Mouse (Mus musculus) kidney, adult 8-10 months (tissue): Measurements from ENCODE around the gene Nxpe4.
"Not testable (repeated sequence)": the region's sequence is repeated elsewhere in the genome, so short reads cannot be mapped to it uniquely, and the experiment has no call there.

Source experiments
- DNase-seq, 2 experiments: peaks; one replicate each; pipeline ENCODE4 v3.0.0; 2022

Nxpe4 gene

DNA sequence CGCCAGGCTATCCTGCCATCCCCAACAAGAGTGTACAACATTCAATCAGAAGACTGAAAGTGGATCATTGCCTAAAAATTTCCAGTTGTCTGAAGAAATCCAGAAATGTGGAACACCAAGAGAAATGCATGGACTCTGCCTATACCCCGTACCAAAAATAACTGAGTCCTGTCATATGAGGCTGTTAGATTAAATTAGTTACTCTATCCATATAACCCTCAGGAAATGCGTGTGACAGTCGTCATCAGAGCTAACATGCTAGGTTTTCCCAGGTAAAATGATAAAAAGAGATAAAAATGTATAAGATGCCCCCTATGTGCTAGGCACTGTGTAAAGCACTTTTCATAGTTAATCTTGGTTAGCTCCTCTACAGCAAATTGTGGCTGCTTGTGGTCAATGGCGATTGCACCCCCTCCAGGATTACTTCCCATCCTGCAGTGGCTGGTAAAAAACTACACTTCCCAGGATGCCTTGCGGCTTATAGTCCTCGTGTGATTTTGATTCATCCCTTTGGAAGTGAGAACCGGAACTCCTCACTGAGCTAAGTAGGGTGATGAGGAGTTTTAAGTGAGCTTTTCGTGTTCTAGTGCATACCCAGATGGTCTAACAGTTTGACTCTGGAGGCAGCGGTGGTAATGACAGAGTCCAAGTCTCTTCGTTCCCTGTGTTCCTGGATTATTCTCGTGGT, at the start of gene Nxpe4:
Gene Nxpe4, plus strand, starts transcription at position 519 of the 688 bp plus-strand sequence.
- peak; percentile 35 to 46 for DNase-seq

DNA sequence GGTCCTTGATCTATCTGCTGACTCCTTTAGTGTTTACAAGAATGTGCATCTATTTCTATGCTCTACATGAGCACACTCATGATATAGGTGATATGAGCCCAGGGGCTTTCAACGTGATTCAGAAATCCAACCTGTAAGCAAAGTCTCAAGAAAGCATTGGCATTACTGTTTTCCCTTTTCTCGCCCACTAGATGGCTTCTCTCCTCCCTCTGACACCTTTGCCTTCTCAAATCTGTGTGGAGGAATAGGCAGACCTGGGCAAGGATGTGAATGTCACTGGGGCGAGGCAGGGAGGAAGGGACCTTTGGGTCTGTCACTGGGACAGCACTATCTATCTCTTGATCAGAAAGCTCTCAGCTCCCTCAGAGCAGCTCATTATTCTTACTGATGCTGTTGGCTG, 35.0 kb upstream of the Nxpe4 start:
- DNase-seq, result no peak

DNA sequence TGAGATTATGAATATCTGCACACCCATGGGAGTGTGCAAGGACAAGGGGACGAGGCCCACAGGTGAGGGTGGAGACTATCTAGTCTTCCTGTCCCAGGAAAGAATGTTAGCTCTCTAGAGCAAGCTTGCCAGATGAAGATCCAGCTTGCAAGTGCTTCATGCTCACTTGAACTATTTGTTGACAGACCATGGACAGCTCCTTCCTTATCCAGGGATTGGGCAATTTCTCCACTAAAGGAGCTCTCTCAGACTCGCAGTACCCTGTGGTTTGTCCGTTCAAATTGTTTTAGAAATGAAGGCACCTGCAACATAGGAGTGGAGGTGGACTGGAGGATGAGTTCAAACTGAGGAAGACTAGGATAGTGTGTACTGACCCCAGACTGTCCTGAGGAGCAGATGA, 24.3 kb upstream of the Nxpe4 start:
- no peak for DNase-seq

DNA sequence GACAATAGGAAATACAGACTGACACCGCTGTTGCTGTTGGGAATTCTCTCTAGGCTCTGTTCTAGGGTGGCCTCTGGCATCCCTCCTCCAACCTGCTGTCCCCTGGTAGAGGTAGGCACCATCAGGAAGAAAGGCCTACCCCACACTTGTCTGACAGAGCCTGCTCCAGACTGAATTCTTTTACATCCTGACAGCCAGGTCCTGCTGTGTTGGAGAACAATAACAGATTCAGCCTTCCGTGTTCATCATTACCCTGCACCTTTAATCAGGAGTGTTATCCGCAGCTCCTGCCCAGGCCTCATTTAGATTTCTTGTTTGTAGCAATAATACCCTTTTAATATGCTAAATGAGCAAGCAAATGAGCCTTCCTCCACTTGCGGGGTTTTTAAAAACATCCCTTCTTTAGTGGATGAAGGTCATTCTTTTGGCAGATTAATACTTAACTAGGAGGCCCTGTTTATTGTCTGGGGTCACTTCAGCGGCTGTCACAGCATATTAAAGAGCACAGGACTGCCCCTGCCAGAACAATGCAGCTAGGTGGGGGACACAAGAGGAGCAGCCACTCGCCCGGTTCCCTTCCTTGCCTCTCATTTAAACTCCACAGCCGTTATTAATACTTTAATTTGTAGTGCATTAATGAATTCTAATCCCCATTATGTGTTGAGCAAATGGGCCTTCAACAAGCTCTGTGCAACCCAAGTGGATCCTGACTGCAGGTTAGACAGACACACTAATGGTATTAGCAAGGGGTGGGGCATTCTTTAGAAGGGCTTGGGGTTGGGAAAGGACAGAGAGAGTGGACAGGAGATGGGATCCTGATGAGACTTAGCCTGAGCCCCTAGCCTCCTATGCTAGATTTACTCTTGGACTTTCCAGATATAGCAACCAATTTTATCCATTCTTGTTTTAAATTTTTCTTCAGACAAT, 21.1 kb upstream of the Nxpe4 start:
- DNase-seq, result no peak

DNA sequence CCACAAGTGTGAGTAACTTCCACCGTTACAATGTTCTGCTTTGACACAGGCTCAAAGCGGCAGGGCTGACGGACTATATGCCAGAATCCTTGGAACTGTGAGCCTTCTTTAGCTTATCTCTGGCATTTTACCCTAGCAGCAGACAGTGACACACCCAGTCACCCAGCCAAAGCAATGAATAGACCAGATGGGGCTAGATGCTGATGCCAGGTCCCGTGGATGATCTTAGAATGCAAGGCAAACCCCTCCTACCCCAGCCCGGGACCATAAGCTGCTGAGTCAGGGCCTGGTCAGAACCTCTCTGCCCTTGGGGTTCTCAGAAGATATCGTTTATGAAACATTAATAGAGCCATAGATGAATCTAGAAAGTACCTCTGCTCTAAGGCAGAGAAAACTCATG, 19.2 kb upstream of the Nxpe4 start:
- DNase-seq, result no peak

DNA sequence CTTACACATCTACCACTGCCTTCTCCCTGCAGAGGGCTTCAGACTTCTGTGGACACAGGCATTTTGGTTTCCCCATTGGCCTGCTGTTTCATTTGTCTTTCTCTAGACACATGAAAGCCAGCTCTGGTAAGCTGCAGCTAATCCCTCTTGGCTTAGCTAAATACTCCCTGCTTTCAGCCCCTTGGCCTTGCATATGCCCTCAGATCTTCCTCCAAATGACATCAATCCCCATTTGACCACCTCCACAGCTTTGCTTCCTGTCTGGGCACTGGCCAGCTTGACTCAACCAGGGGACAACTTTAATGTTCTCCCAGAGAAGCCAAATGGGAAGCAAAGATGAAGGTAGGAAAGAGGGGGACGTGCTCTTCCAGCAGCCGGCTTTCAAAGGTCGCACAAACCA, 15.1 kb upstream of the Nxpe4 start:
- no peak for DNase-seq

DNA sequence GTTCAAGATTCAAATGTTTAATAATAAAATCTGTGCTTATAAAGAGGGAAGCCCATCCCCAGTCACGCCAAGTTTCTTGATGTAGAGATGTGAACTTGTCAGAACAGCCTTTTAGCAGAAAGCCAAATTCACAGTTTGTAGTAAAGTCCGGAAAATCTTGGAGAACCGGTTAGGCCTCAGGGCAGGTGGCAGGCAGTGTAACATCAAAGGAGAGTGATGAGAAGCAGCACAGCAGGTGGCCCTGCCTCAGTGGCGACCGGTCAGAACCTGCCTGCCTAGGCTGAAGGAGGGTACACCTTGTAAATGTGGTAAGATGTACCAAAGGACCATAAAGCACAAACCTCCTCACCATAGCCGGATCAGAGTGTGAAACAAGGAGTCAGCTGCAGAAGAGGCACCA, 4.7 kb downstream of the Nxpe4 start:
- DNase-seq, result not testable (repeated sequence)

DNA sequence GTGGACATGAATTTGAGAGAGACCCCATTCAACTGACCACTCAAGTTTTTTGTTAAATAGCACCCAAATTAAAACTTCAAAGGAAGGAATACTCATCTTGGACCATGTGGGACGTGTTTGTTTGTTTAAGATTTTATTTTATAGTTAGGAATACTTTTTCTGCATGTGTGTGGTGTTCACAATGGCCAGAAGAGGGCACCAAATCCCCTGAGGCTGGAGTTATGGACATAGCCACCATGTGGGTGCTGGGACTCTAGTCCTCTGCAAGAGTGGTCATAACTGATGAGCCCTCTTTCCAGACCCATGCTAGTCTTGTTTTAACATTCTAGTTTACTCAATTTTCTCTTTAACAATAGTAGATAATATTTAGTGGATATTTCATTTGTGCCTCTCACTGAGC, 14.9 kb downstream of the Nxpe4 start:
- no peak for DNase-seq

DNA sequence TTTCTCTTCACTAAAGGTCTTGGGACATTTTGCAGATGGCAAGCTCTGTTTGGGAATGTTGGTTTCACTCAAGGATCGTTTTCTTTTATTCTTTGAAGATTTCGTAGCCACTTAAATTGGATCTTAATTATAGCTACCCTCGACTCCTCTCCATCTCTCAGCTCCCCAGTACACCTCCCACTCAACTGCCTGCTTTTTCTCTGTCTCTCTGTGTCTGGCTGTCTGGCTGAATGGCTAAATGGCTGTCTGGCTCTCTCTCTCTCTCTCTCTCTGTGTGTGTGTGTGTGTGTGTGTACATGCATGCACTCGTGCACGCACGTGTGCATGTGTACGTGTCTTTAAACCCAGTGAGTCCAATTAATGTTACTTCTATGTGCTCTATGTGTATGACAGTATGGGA, 19.5 kb downstream of the Nxpe4 start:
- no peak for DNase-seq

DNA sequence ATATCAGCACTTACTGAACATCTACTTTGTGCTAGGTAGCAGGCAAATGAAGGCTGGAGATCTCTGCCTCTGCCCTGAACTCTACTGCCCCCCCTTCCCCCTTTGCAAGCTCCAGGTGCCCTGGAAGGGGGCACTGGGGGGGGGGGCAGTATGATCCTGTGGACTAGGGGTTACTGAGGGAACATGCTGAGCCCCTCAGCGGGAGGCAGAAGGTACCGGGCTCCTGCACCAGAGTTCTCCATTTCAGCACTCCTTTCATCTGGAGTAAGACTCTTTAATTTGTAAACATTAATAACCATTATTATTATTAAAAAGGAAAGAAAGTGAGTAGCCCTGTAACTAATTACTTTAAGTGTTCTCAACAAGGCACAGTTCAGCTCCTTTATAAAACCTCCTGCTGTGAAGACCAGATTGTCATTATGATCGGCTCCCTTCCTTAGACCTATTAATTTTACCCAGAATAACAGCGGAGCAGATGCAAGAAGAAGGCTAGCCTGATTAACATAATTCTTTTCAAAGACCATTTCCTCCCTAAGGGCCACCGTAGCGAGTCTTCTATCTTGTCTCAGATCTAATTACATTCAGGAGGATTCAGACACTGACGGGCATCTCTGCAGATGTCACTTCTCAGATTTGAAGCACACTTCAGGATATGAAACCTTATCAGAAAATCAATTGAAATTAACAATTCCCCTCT, 21.0 kb downstream of the Nxpe4 start:
- DNase-seq, result no peak

DNA sequence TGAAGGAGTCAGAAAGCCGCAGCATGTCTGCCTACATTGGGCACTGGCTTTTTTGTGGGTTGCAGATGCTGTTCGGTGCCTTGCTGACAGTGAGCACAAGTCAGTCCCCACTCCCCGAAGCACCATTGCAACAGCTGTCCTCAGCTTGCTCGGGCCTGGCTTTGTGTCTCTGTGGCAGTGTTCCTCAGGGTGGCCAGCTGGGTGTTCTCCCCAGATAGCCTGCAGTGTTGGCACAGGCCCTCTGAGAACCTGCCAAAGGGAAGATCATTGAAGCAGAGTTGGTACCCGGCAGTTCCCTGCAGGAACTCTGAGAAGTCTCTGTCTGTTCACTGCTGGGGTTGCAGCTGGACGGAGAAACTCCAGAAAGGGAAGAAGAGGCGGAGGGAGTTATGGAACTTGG, 22.5 kb downstream of the Nxpe4 start:
- no peak for DNase-seq

DNA sequence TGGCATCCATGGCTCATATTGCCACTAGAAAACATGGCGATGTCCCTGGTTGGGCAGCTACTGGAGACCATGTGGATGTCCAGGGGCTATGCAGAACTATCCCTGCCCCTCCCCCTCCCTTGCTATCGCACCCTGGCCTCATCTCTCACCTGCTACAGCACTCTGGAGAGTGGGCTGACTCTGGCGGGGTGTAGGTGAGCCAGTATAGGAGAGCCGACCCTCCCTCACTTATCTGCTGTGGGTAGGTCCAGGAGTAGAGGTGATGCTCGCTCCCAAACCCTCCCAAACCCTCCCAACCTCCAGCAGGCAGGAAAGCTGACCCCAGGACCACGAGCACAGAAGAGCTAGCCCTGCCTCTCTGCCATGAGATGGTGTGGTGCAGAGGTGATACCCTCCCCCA, 27.0 kb downstream of the Nxpe4 start:
- no peak for DNase-seq

DNA sequence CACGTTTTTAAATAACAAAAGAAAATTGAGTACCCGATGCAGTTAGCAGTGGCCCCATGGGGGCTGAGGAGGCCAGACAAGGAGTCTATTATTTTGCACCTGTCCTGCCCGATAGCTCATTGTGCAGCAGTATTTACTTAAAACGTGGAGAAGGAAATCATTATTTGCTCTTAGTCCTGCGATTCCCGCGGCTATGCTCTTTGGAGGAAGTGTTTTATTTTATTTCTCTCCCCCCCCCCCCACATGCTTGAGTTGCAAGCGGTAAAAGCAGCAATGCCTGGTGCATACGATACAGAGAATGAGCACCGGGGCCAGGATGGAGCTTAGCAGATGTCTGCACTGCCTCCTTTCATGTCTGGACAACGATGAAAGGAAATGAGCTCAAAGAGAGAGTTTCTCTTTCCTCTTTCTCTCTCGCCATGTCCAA, 35.6 kb downstream of the Nxpe4 start:
- DNase-seq, result no peak

DNA sequence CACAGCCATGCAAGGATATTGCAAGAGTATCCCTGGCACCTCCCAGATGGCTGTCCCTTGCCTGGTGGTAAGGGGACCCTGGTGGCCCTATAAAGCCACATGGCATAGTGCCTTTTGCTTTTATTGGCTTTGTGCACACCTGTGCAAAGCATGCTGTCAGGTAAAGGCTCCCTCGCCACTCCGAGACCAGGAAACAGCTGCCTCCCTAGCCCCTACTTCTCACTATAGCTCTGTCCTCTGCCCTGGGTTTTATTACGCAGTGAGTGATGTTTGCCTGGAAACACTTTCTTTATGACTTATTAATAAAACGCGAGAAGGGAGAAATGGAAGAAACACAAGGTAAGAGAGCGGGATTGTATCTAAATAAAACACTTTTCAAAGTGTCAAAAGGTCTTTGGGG, 49.1 kb downstream of the Nxpe4 start:
- no peak for DNase-seq

DNA sequence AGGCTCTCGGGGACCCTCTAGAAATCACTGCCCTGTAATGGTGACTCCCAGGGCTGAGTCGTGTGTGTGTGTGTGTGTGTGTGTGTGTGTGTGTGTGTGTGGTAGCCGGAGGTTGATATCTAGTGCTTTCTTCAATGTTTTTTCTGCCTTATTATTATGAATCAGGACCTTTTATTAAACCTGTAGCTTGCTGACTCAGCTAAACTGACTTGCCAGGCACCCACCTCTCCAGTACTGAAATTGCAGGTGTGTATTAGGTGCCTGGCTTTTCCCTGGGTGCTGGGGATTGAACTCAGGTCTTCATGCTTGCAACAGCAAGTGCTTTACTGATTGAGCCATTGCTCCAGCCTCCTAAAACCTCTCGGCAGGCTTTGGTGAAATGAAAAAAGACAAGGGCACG, 50.1 kb downstream of the Nxpe4 start:
- DNase-seq, result no peak

DNA sequence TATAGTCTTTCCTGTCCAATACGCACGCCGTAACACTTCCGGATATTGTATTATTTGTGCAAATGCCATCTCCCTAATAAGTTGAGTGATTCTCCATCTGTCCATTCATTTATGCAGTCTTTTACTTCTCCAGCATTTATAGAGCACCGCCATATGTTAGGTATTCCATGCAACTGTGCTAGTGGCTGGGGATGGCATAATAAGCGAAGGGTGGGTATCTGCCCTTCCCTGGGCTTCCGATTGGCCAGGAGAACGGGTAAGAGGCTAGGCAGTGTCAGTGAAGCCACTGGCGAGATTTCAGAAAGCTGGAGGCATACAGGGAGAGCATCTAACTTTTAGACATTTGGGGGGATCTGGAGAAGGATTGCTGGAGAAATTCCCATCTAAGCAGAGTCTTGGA, 52.9 kb downstream of the Nxpe4 start:
- DNase-seq, result no peak

DNA sequence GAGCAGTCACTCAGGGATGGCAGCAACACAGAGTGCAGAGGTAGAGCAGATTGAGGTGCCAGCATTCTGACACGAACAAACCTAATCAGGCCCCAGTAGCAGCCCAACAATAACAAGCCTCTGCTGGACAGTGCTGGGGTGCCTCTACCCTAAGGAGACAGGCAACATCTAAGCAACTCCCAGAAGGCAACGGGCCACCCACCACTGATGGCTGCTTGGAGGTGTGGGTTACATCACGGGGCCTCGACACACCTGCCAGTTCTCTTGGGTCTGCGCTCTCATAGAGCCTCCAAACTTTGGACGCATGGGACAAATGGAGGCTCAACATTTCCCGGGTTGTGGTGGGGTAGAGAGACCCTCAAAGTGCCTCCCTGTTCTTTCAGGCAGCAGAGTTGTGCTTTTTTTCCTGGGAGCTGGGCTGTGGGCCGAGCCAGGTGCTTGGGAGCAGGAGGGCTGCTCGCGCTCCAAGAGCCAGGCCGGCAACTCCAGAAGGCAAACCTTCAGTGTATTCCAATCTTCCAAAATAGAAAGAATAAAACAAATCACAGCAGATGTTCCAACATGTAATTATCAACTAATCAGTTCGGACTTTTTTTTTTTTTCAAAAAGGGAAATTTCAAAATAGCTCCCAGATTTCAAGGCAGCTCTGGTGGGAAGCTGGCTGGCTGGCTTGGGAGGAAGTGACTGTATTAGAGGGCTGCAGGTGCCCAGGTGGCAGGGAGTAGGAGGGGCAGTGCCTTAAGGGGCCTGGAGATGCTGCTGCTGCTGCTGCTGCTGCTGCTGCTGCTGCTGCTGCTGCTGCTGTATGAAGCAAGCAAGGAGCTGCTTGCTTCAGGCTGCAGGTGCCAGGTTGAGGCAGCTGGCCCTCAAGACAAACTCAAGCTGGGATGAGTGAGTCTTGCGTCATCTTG, 54.5 kb downstream of the Nxpe4 start:
- no peak for DNase-seq

DNA sequence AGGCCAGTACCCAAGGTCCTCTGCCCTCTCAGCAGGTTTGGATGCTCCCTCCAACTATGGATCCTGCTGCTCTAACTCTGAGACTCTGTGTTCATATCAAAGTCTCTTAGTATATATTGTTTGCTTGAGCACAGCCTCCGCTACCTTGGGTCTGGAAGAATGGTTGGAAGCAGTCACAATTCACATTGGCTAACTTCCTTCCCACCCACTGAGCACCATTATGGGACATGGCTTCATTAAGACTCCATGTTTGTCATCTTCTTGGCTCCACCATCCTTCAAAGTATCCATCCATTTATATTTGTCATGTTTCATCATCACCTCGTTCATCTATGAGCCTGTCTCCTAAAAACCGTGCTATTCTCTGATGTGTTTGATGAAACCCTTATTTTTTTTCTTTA, 68.9 kb downstream of the Nxpe4 start:
- no peak for DNase-seq

DNA sequence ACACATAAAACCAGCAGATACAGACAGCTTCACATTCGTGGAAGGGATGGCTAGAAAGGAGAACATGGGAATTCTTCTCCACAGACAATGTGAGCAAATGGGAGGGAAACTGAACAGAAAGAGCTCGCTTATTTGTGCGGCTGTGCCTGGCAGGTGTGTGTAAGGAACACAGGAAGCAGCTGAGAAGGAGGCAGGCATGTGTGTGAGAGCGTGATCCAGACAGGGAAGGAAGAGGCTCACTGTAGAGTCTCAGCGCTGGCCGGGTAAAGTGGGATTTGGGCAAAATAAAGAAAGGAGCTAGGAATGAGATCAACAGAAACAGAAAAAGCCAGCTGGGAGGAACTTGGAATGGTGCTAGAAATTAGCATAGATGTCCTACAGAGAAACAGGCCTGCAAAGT, 74.6 kb downstream of the Nxpe4 start:
- no peak for DNase-seq

DNA sequence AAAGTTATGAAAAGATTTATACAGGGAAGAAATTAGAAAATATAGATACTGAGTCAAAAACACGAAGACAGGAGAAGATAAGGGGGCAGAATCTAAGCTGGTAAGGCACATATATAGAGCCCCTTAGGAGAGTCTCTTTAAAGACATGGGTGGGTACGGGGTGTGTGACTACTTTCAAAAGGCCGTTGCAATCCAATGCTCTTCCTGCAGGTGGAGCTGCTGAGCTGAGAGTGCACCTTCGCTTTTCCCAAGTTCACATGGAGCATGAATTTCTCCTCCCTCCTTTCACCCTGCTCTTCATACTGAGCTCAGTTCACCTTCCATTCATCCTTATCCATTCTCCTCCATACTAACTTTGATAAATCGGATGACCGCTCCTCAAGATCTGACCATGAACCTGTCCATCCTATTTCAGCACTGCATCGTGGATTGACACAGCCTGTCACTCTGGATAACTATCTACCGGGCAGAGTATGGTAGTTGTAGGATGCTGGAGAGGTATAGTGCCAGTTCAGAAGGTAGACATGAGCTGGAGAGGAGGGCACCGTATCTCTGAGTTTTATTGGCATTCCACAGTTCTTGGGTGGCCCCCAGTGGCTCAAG, 76.4 kb downstream of the Nxpe4 start:
- DNase-seq, result peak in 1 of 2 experiments; percentile 40

DNA sequence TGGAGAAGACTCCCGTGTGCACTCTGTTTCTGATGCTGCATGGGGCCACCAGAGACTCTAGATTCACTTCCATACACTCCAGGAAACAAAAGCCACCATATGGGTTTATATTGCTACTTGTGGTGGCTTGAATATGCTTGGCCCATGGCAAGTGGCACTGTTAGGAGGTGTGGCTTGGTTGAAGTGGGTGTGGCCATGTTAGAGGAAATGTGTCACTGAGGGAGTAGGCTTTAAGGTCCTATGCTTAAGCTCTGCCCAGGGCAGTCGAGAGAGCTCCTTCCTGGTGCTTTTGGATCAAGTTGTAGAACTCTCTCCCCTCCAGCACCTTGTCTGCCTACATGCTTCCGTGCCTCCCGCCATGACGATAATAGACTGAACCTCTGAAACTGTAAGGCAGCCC, 77.6 kb downstream of the Nxpe4 start:
- DNase-seq, result no peak

DNA sequence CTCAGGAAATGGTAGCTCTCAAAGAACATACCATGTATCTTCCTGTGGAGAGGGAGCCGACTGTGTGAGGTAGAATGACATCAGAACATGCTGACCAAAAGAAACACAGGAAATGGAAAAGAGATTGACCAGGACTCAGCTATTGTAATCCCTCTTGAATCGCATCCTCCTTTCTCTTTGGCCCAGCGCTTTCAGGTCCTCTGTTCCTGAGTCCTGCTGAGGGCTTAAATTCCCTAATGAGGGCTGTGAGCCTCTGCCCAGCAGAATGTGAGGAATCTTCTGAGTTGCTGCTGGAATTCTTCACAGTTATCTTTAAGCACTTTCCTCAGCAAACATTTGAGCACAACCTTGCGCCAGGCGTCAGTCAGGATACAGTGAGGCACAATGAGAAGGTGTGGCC, 78.6 kb downstream of the Nxpe4 start:
- DNase-seq, result no peak
